Mouse (Mus musculus): ENCODE results near the gene Gm3752.
"Not testable (repeated sequence)": the region's sequence is repeated elsewhere in the genome, so short reads cannot be mapped to it uniquely, and the experiment has no call there.

Gm3752 gene

DNA sequence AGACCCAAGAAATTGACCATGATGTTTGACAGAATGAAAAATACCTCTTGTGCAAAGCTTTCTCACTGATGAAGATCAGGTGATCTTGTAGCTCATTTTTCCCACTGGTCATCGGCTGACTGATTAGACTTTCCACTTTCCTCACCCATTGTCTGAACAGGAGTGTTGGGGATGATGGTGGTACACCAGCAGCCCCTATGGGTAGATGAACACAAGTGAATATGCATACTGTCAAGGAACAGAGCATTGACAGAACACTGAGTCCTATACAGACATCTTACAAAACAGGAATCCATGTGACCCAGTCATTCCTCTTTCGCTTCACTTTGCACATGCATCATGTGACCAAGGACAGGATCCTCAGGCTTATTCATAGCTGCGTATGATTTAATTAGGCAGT is at the start of gene Gm3752:
TSS of gene Gm3752 (minus strand) at position 101 of the 400 bp plus-strand sequence.
- DNase-seq (ENCODE audit: low spot score) = not testable (repeated sequence)

DNA sequence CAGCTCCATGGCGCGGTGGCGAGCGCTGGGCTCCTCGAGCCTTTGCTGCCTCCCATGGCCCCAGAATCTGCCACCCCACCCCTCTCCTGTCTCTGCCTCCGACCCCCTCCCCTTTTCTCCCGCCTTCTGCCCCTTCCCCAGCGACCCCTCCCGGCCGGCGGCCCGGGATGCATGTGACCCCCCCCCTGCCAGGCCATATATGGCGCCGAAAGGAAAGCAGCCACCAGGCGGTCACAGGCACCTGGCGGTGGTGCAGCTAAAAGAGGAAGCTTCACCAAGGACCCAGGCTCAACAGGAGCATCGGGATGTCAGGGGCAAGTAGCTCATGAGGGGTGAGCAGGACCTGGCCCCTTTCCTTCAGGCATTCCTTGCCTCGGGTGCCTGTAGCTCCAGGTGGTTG is 5.2 kb upstream of the Gm3752 start:
- DNase-seq (ENCODE audit: low spot score) = not testable (repeated sequence)

DNA sequence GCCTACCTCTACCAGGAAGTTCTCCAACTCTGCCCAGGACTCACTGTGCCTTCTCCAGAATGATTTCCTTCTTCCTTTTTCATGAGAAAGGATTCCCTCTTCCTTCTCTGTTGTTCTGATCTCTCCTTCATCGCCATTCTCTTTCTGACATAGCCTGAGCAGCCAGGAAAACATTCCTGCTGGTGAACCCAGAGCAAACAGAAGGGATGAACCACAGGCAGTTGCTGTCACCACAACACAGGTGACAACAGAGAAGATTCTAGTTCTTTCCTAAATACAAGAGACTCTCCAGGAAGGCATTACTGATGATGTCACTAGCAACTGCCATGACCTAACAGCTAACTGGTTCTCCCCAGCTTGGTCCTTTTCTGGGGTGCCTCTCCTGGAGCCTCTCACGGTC is 32.7 kb downstream of the Gm3752 start, which contains the start of gene Gm3755:
TSS of gene Gm3755 (minus strand) at position 101 of the 400 bp plus-strand sequence.
- not testable (repeated sequence) for DNase-seq (ENCODE audit: low spot score)

DNA sequence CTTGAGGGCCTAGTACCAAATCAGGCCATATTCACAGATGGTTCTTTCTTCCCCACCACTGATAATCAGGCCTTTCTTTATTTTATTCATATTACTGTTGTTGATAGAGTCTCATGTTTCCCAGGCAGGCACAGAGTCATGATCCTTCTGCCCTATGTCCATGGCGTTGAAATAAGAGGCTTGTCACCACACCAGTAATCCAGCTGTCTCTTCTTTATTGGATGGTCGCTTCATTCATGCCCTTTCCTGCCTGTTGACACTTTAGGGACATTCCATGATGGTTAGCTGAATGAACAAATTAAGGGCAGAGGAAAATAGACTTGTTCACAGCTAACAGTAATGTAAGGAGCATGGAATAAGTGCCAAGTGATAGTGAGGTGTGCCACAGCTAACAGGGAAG is 61.1 kb downstream of the Gm3752 start:
- DNase-seq (ENCODE audit: low spot score) = not testable (repeated sequence)
